Mouse (Mus musculus): ENCODE results near the gene Ubl4b. TPM values are rescaled to one million over a fixed set of nuclear protein-coding genes. Genes with fewer than 3 reads are reported as not detected.

Ubl4b gene
- polyA plus RNA-seq (2015; fragmentation: Nextera tagmentation; extraction: Ambion mirVana), result not detected in 2 replicates

DNA sequence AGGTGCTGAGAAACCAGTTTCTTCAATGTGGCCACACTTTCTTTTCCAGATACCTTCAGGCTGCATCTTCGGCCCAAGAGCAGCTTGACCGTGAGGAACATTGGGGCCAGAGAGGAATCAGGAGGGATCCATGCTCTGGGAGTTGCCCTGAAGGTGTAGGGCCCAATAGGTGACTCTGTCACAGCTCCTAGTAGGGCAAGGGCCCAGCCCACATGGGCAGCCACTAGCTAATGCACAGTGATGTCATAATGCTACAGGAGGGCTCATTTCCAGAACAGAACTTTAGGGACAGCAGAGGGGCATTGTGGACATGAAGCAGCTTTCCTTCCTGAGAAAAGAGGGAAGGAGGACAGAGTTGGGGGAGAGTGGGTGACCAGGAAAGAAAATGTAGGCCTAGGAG, at the start of gene Ubl4b:
TSS of gene Ubl4b (minus strand) at position 232 of the 400 bp plus-strand sequence.

GRCm38 (mm10) chr3:107594662-107595263, 39.9 kb upstream of the Ubl4b start, which contains the start of gene Alx3:
Alx3 (plus strand) TSS chr3:107595031.

GRCm38 (mm10) chr3:107517631-107518108, 37.2 kb downstream of the Ubl4b start, which contains the start of gene Slc6a17:
Slc6a17 (minus strand) TSS chr3:107518018.

Other genes starting within 250 kb of the Ubl4b start
- 6.3 and 7.5 TPM in 2 replicates for gene Rbm15, start 221.4 kb downstream of the Ubl4b start, polyA plus RNA-seq (2015; fragmentation: Nextera tagmentation; extraction: Ambion mirVana)
- 0.10 TPM in 1 of 2 replicates, not detected in the other for gene Kcnc4, start 95.5 kb downstream of the Ubl4b start, polyA plus RNA-seq (2015; fragmentation: Nextera tagmentation; extraction: Ambion mirVana)
- 4.1 and 4.4 TPM in 2 replicates for gene Slc6a17, start 37.1 kb downstream of the Ubl4b start, polyA plus RNA-seq (2015; fragmentation: Nextera tagmentation; extraction: Ambion mirVana)
- not detected in 2 replicates for gene Alx3, start 40.0 kb upstream of the Ubl4b start, polyA plus RNA-seq (2015; fragmentation: Nextera tagmentation; extraction: Ambion mirVana)
- gene Gm10961, start 76.2 kb upstream of the Ubl4b start, polyA plus RNA-seq (2015; fragmentation: Nextera tagmentation; extraction: Ambion mirVana), result not detected in 2 replicates
- gene Strip1, start 76.6 kb upstream of the Ubl4b start, polyA plus RNA-seq (2015; fragmentation: Nextera tagmentation; extraction: Ambion mirVana), result 18.0 and 18.3 TPM in 2 replicates
- 39.2 and 41.9 TPM in 2 replicates for gene Ahcyl1, start 141.5 kb upstream of the Ubl4b start, polyA plus RNA-seq (2015; fragmentation: Nextera tagmentation; extraction: Ambion mirVana)
- gene Csf1, start 205.4 kb upstream of the Ubl4b start, polyA plus RNA-seq (2015; fragmentation: Nextera tagmentation; extraction: Ambion mirVana), result 21.6 and 26.2 TPM in 2 replicates

Data from urinary bladder, postnatal 0 days (tissue).